Mouse (Mus musculus) MEL (cell line): ENCODE measurements at regions not wholly inside any gene's neighbourhood (a gene's known extent, or its start where the extent isn't known, plus 50 kb on each side); places are given as distances from the start of the nearest gene placed in this dataset.

ENCODE experiments used
- BHLHE40 ChIP-seq: IDR thresholded peaks from 2 replicates; pipeline ENCODE4 v1.6.1; 2012; ENCODE audit warnings: low read depth, mild to moderate bottlenecking, inconsistent platforms, low read length, improper control_type of control experiment, borderline replicate concordance
- ELF1 ChIP-seq: IDR thresholded peaks from 2 replicates; pipeline ENCODE4 v1.6.1; 2014; ENCODE audit warnings: low read depth, mild to moderate bottlenecking, inconsistent platforms, low read length, improper control_type of control experiment, moderate library complexity
- EP300 ChIP-seq, 2 experiments: IDR thresholded peaks; 2 replicates each; pipeline ENCODE4 v1.6.1; 2011; ENCODE audit warnings: improper control_type of control experiment in 2 of 2, low read length in 2 of 2, low read depth in 1 of 2, mild to moderate bottlenecking in 1 of 2
- GABPA ChIP-seq: IDR thresholded peaks from 2 replicates; pipeline ENCODE4 v1.6.1; 2012; ENCODE audit warnings: low read depth, mild to moderate bottlenecking, inconsistent platforms, low read length, improper control_type of control experiment, moderate library complexity
- MAX ChIP-seq: IDR thresholded peaks from 2 replicates; pipeline ENCODE4 v1.6.1; 2011; ENCODE audit warnings: low read length, improper control_type of control experiment
- SIN3A ChIP-seq: IDR thresholded peaks from 2 replicates; pipeline ENCODE4 v1.6.1; 2012; ENCODE audit warnings: low read length, improper control_type of control experiment, inconsistent platforms
- TCF12 ChIP-seq: IDR thresholded peaks from 2 replicates; pipeline ENCODE4 v1.6.1; 2014; ENCODE audit warnings: low read depth, mild to moderate bottlenecking, inconsistent platforms, low read length, improper control_type of control experiment, moderate library complexity
- ZKSCAN1 ChIP-seq: IDR thresholded peaks from 2 replicates; pipeline ENCODE4 v1.6.1; 2012; ENCODE audit warnings: low read depth, mild to moderate bottlenecking, inconsistent platforms, low read length, improper control_type of control experiment, moderate library complexity

GRCm38 (mm10) chr2:117634906-117635305 lies 292.1 kb upstream of the Rasgrp1 start:
- TF ChIP-seq ZKSCAN1 (no peak), GABPA (no peak), EP300 (IDR thresholded peaks at IDR 0.05; ENCODE audit: low read depth in 1 of 2, low read length in 2 of 2) (no peak), SIN3A (no peak), MAX (no peak), BHLHE40 (no peak), ELF1 (no peak), TCF12 (no peak)
